Mouse (Mus musculus) thymus, adult 2 months (tissue): ENCODE measurements at regions not wholly inside any gene's neighbourhood (a gene's known extent, or its start where the extent isn't known, plus 50 kb on each side); places are given as distances from the start of the nearest gene placed in this dataset.

Experiments used
- DNase-seq: peaks from one replicate; pipeline ENCODE4 v3.0.0; 2021
- H3K27ac ChIP-seq: fragments of 200-500 bp; 2 replicates; pipeline ENCODE4 v1.5.1; 2012; ENCODE audit warnings: low read length, control low read depth; ENCODE audit not compliant: control insufficient read depth, insufficient read depth
- H3K27me3 ChIP-seq: fragments of 200-500 bp; 2 replicates; pipeline ENCODE4 v1.6.1; 2012; ENCODE audit warnings: mild to moderate bottlenecking, low read length, moderate library complexity, mixed read lengths; ENCODE audit not compliant: control insufficient read depth, insufficient read depth
- H3K36me3 ChIP-seq: fragments of 200-500 bp; 2 replicates; pipeline ENCODE4 v1.6.1; 2012; ENCODE audit warnings: mild to moderate bottlenecking, low read length, moderate library complexity; ENCODE audit not compliant: control insufficient read depth, insufficient read depth
- H3K4me1 ChIP-seq: fragments of 200-500 bp; replicated peaks from 2 replicates; pipeline ENCODE4 v1.6.1; 2012; ENCODE audit warnings: low read length; ENCODE audit not compliant: control insufficient read depth, insufficient read depth
- H3K4me3 ChIP-seq: fragments of 200-500 bp; 2 replicates; pipeline ENCODE4 v1.5.1; 2012; ENCODE audit warnings: mild to moderate bottlenecking, low read length, control low read depth, moderate library complexity; ENCODE audit not compliant: control insufficient read depth, insufficient read depth
- CTCF ChIP-seq: fragments of 200-500 bp; IDR thresholded peaks from 2 replicates; pipeline ENCODE4 v1.5.1; 2012; ENCODE audit warnings: mild to moderate bottlenecking, control low read depth, low read length, moderate library complexity, borderline replicate concordance; ENCODE audit not compliant: control insufficient read depth, poor library complexity, insufficient read depth; ENCODE audit errors: extremely low read depth
- POLR2A ChIP-seq: fragments of 200-500 bp; IDR thresholded peaks from 2 replicates; pipeline ENCODE4 v1.6.1; 2012; ENCODE audit warnings: mild to moderate bottlenecking, low read length, control low read depth, moderate library complexity; ENCODE audit not compliant: control insufficient read depth, poor library complexity, insufficient read depth; ENCODE audit errors: extremely low read depth
- WGBS: fragments of 180-500 bp; shearing (Covaris S2); methylation state at CpG from one replicate; pipeline ENCODE4 v1.1.7; 2018; 5-methylcytosine and 5-hydroxymethylcytosine counted together

DNA sequence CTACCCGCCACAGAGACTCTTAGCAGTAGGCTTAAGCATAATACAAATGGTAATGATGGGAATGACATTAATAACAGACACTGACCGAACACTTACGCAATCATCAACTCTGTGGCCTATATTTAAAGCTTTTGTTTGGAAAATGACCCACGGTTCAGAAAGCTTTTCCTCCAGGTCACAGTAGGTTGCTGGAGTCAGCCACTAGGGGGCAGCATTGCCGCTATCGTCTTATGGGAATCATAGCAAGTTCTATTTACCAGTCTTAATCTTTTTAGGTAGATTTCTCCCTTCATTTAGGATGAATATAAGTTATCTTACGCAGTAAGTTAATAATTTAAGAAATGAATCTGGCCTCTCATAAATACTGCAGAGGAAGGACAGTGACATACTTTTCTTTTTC, 137.4 kb downstream of the Foxb1 start:
- H3K27me3 ChIP-seq: no peaks in the 10 kb centered on the region; the same call in 1 of the 2 replicates
- WGBS: 25% methylated on average over 7 of the region's 7 CpGs
- no peaks in the 10 kb centered on the region for H3K4me1 ChIP-seq
- H3K36me3 ChIP-seq: no peaks in the 10 kb centered on the region
- TF ChIP-seq CTCF (no peak), POLR2A (no peak)
- peak; percentile 73 for DNase-seq
- no peak overlapping the region for H3K27ac ChIP-seq
- H3K4me3 ChIP-seq: no peak overlapping the region

DNA sequence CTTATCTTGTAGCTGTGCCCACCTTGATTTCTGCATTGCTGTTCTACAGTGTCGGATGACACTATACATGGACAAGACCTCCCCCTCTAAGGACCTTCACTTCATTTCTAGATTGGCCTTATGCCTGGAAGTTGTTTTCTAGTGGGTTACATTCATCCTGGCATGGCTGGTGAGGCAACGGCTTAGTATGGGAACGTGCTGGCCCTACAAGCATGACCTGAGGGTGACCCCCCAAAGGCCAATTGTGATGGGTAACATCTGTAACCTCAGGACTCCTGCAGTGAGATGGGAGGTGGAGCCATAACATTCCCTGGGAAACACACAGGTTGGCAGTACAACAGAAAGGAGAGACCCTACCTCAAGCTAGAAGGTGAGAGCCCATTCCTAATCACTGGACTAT, 139.7 kb downstream of the Foxb1 start:
- 79% methylated on average over 3 of the region's 3 CpGs for WGBS
- no peaks in the 10 kb centered on the region; the same call in 1 of the 2 replicates for H3K27me3 ChIP-seq
- no peak for DNase-seq
- H3K4me3 ChIP-seq: no peak overlapping the region
- TF ChIP-seq CTCF (no peak), POLR2A (no peak)
- no peaks in the 10 kb centered on the region for H3K4me1 ChIP-seq
- no peaks in the 10 kb centered on the region for H3K36me3 ChIP-seq
- H3K27ac ChIP-seq: no peak overlapping the region

DNA sequence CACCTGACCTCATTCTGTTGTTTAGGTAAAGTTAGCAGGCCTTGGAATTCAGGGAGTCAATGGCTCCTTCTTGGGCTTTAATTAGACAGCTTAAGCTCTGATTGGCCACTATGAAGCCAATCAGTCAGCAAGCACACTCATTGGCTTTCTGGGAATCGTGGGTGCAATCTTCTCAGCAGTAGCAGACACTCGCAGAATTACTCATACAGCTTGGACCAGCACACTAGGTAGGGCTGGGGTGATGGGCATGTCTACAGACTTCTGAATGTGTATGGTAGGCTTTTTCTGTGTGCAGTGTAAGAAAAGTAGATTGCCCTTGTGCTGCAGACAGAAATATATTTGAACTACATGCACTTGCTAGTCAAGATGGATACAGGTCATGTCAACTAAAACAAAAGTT, 143.4 kb downstream of the Foxb1 start:
- TF ChIP-seq POLR2A (no peak), CTCF (no peak)

DNA sequence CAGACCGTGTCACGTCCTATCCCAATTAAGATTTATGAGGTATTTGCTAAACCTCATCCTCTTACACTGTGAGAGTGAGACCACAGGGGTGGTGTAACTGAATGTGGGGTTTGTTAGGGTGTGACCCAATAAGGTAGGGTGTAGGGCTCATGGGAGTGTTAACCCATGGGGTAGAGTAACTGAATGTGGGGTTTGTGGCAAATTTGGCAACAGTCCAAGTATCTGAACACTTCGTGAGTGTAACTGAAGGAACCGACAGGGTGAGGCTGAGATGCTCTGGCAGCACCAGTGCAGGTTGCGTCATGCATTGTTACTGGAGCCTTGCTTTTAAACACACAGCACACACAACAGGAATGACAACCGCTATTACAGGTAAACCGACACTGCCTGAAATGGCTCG, 144.1 kb downstream of the Anxa2 start:
- TF ChIP-seq CTCF: no peak
- TF ChIP-seq POLR2A: no peak
- 48% methylated on average over 8 of the region's 8 CpGs for WGBS
- H3K27me3 ChIP-seq: no peaks in the 10 kb centered on the region

More for the DNA sequence above, 143.4 kb downstream of the Foxb1 start:
- Histone ChIP-seq H3K27me3 (no peaks in the 10 kb centered on the region), H3K4me1 (no peaks in the 10 kb centered on the region), H3K36me3 (no peaks in the 10 kb centered on the region), H3K27ac (no peak overlapping the region), H3K4me3 (no peak overlapping the region)
- WGBS: 90% methylated on average over 2 of the region's 2 CpGs
- DNase-seq: no peak

DNA sequence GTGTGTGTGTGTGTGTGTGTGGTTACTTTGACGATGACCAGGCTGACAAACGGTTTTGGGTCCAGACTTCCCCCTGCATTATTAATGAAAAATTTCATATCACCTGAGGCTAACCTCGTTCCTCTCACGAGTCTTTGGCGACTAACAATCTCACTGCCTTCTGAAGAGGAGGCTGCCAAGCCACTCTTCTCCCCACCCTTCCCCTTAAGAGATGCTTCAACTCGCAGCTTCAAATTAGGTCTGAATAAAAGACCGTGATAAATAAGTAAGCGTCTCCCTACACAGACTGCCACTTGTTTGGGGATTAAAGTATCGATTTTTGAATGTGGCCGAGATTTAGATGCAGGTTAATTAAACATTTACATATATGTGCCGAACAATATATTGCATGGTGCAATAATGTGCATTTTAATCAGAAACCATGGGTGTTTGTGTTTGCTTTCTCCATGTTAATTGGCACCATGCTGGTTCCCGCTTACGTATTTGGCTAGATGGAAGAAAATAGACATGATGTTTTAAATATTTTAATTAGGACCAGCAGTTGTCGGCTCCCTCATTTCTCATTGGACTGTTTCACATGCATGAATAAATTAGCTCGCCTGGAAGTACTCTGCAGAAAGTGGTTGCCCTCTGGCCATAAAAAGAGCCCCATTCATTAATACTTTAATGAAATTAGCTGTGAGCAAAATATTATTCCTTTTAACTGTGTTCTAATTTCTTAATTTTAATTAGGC, 139.1 kb downstream of the Anxa2 start:
- 86% methylated on average over 15 of the region's 15 CpGs for WGBS
- DNase-seq: no peak
- no peak overlapping the region for H3K27ac ChIP-seq
- no peak overlapping the region for H3K4me3 ChIP-seq
- no peaks in the 10 kb centered on the region for H3K36me3 ChIP-seq
- no peaks in the 10 kb centered on the region for H3K27me3 ChIP-seq
- TF ChIP-seq POLR2A (no peak), CTCF (no peak)
- no peaks in the 10 kb centered on the region for H3K4me1 ChIP-seq

More for the DNA sequence above, 144.1 kb downstream of the Anxa2 start:
- H3K4me3 ChIP-seq: no peak overlapping the region
- no peak for DNase-seq
- H3K4me1 ChIP-seq: no peaks in the 10 kb centered on the region
- no peaks in the 10 kb centered on the region for H3K36me3 ChIP-seq
- H3K27ac ChIP-seq: no peak overlapping the region

DNA sequence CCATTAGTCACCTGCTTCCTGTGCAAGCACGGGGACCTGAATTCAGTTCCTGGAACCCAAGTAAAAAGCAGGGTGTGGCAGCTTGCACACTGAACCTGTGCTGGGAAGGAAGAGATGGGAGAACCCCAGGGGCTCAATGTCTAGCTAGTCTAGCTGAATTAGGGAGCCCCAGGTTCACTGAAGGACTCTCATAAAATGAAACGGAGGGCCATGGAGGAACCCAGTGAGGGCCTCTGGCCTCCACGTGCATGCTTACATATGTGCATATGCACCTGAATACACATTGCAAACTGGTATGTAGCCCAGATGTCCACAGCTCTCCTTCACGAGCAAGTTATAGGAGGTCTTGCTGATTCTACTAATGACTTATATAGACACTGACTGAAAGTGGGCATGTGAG, 135.4 kb downstream of the Anxa2 start:
- no peak for TF ChIP-seq POLR2A
- no peak for TF ChIP-seq CTCF
- H3K4me3 ChIP-seq: no peak overlapping the region
- no peaks in the 10 kb centered on the region for H3K4me1 ChIP-seq
- H3K27me3 ChIP-seq: no peaks in the 10 kb centered on the region
- 82% methylated on average over 4 of the region's 4 CpGs for WGBS
- DNase-seq: no peak
- no peaks in the 10 kb centered on the region for H3K36me3 ChIP-seq
- H3K27ac ChIP-seq: no peak overlapping the region
